Mouse (Mus musculus): Measurements from ENCODE around the gene Mrpl44.

Mrpl44 gene

GRCm38 (mm10) chr1:79762282-79763250 is 13.3 kb upstream of the Mrpl44 start:
- DNase-seq (ENCODE audit: low read depth, low spot score): no peak

GRCm38 (mm10) chr1:79764031-79764430 is 11.8 kb upstream of the Mrpl44 start:
- no peak for DNase-seq (ENCODE audit: low read depth, low spot score)

DNA sequence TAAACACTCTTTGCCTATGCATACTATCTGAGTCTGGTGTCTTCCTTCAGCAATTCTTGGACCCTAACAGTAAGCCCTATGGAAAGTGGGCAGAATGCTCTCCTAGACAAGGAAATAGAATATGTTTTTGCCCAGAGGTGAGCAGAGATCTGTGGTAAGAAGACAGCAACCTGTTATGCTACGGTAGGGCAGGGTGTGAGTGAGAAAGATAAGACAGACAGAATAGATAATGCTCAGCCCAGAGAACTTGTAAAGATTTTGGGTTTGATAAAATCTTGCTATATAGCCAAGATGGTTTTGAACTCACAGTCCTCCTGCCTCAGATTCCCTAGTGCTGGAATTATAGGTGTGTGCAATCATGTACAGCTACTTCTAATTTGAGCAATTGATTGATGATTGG is 11.3 kb upstream of the Mrpl44 start:
- DNase-seq (ENCODE audit: low read depth, low spot score): no peak

DNA sequence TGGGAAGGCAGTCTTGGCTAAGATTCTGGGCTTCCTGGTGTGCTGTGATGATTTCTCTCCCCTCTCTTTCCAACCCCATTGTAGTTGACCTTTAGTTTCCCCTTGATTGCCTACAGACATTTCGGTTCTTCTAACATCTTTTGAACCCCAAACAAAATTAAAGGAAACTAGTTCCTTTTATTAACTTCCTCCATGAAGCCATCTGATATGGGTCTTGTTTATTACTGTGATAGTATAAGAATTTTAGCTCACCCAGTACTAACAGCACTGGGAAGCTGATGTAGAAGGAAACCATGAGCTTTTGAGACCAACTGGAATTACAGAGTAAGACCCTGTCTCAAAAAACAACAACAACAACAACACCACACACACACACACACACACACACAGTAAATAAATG is 7.6 kb upstream of the Mrpl44 start:
- DNase-seq (ENCODE audit: low read depth, low spot score): no peak

DNA sequence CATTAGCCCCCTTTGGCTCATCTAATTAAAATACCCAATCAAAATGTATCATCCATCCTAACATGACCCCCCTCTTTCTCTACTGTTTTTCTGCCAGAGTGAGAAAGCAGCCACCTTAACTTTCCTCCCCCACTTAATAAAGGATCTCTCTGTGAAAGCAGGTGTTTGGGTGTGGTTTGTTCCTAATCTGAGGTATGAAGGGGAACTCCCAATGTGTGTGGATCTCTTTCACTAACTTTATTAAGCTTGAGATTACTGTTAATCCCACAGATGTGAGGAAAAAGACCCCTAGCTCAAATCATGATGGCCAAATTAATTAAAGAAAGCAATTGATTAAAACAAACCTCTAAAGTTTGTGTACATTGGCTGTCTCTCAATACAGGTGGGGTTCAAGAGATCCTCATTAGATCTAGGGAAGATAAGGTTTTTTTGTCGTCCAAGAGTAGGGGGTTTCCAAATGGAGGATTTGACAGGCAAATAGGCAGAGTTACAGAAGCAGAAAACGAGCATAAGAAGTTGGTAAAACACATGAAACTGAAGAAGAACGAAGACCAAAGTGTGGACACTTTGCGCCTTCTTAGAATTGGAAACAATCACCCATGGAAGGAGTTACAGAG is 1.5 kb upstream of the Mrpl44 start:
- no peak for DNase-seq (ENCODE audit: low read depth, low spot score)

DNA sequence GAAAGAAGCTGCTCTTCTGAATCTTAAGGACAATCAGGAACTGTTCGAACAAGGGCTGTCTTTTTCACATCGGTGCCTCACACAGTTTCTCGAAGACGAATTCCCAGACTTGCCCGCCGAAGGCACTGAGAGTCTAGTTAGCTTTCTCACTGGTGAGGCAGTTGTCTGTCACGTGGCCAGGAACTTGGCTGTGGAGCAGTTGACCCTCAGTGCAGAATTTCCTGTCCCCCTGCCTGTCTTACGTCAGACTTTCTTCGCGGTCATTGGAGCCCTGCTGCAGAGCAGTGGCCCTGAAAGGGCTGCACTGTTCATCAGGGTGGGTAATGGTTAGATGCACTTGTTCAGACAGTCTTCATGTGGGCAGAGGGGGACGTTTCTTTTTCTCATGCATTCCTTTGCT is 2.2 kb downstream of the Mrpl44 start:
- no peak for DNase-seq (ENCODE audit: low read depth, low spot score)

DNA sequence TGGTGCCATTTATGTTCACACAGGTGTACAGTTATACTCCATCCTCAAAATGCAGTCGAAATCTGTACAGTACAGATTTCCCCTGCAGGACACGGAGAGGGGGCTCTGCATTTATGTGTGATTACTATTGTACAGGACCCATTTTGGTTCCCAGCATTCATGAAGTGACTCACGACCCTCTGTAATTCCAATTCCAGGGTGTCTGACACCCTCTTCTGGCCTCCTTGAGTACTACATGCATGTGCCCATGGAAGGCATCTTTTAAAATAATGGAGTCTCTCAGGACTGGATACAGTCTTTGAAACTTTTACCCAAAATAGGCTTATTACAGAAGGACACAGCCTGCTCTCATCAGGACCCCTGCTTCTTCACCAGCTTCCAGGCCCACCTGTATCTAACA is 6.6 kb downstream of the Mrpl44 start:
- DNase-seq (ENCODE audit: low read depth, low spot score): no peak

- DNase-seq (ENCODE audit: low read depth, low spot score): no peak
These were observed 10.6 kb downstream of the Mrpl44 start for GRCm38 (mm10) chr1:79786267-79786927.

DNA sequence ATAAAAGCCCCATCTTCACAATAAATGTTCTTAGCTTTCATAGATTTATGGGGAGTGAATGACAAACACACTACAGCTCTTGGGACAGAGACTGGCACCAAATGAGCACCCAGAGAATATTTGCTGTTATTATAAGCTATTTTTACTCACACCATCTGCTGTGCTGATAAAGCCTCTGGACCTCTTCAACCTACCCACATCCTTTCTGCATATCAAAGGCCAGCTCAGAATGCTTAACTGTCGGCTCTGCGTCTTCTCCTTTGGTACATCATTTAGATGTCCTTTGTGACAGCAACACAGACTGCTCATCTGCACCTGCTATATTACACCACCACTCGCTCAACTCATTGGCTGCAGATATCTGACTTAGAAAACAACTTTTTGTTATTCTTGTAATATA is 21.3 kb downstream of the Mrpl44 start:
- no peak for DNase-seq (ENCODE audit: low read depth, low spot score)

- no peak for DNase-seq (ENCODE audit: low read depth, low spot score)
These were observed 27.1 kb downstream of the Mrpl44 start for GRCm38 (mm10) chr1:79802858-79803427.

DNA sequence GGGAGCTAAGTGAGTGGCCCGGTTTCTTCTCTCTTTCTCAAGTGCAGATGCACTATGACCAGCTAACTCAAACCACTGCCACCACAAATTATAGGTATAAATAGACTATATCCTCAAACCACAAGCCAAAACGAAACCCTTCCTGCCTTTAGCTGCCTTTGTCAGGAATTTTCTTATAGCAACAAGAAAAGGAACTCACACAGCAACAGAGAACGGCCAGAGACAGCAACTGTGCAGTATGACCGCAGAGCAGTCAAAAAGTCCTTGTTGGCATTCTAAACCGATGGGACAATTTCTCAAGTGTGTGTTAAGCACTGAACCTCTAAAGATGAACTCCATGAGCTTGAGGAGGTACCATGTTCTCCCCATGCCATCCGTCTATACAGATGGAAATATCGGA is 27.8 kb downstream of the Mrpl44 start:
- DNase-seq (ENCODE audit: low read depth, low spot score): no peak

DNA sequence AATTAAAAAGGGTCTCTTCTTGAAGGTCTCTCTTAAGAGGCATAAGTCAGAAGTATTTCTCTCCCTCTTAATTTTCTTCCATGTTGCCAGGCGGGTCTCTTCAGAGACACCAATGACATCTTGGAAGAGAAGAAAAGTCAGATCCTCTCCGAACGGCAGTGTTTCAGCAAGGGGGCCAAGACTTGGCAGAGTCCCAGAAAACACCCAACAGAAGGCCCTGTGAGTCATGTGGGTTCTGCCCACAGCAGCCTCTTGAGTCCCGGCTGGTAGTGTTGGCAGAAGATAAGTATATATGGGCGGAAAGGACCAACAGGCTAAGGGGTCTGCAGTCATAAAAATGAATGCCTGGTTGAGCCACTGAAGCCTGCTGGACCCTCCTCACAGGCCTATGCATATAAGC is 31.0 kb downstream of the Mrpl44 start:
- DNase-seq (ENCODE audit: low read depth, low spot score): no peak

- no peak for DNase-seq (ENCODE audit: low read depth, low spot score)
These were observed 33.6 kb downstream of the Mrpl44 start for GRCm38 (mm10) chr1:79809447-79809846.

DNA sequence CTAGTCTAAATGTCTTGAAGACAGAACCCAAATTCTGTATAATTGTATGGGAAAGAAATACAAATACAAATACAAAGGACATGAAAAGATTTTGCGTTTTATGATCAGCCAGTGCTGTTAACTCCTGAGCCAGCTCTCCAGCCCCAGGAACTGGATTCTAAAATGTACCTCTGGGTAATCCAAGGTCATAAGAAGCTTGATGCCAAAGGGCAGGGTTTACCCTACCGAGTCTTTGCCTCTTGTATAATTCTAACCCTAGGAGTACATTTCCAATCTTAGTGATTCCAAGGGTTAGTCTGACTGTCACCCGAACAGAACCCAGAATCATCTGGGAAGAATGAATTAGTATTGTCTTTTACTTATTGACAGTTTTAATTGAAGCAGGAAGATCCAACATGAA is 39.6 kb downstream of the Mrpl44 start:
- DNase-seq (ENCODE audit: low read depth, low spot score): no peak

GRCm38 (mm10) chr1:79819296-79819879 is 43.6 kb downstream of the Mrpl44 start:
- no peak for DNase-seq (ENCODE audit: low read depth, low spot score)

DNA sequence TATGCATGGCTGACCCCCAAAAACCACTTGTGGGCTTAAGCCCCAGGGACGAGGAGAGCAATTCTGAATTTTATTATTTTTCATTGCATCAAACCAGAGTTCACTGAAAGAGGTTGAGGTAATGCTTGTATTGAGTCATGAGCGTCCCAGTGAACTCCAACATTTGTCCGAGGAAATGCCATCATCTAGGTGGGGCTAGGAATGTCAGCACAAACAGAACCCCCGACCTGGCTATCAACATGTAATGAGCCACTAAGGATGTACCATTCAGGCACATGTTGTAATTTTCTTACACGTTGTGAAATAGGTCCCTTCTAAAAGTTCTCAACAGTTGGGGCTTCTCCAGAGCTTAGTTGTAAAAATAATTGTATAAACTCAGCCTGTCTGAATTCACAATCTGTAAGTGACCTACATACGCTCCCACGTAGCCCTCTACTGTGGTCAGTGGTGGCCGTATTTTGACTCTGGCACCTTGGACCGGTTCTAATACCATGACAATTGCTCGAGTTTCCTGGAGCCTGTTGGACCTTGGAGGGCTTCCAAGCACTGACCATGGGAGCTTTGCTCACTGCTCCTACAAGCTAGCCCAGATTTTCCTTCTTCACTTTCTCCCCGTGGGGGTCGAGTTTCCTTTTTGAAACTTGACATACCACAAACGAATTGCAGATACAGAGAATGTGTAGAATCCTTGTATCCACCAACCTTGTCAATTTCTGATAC is 47.1 kb downstream of the Mrpl44 start:
- no peak for DNase-seq (ENCODE audit: low read depth, low spot score)

- no peak for DNase-seq (ENCODE audit: low read depth, low spot score)
These were observed 48.3 kb downstream of the Mrpl44 start for GRCm38 (mm10) chr1:79823951-79824633.

All from telencephalon, adult 2 months (tissue).